Mouse (Mus musculus): ENCODE results near the gene Syne1.

Gene Syne1

DNA sequence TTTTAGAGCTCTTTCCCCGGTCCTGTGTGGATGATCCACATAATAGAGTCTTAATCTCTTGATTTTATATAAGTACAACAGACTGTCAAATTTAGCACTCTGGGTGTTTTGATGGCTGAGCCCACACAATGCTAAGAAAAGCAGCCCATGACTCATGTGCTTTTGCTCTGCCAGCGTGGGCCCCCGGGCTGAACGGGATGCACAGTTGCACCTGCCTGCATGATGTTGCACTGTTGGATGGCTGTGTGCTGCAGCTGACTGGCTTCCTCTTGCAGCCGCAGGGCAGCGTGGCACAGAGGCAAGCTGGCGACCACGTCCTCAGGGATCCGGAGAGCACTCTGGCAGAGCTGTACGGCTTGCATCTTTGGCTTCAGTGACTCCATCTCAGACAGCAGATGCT is 347.4 kb downstream of the Syne1 start:
- no peak for DNase-seq (ENCODE audit: low read depth)

- DNase-seq (ENCODE audit: low read depth) = peak; percentile 69
These were observed 353.9 kb downstream of the Syne1 start for GRCm38 (mm10) chr10:5197356-5197755.

DNA sequence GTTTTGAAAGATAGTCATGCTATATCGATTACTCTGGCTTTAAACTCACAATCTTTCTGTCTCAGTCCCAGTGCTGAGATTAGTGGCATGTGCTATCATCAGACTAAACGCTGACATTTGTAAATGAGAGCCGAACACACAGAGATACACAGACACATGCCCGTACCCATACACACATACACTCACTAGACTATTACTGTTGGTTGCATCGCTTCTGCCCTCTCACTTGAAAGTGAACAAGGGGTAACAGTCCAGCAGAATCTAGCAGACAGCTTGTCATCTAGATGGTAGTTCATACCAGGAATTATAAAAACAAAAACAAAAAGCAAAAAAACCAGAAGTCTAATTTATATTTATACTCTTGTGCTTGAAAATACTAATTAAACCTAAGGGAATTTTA is 355.0 kb downstream of the Syne1 start:
- DNase-seq (ENCODE audit: low read depth) = no peak

DNA sequence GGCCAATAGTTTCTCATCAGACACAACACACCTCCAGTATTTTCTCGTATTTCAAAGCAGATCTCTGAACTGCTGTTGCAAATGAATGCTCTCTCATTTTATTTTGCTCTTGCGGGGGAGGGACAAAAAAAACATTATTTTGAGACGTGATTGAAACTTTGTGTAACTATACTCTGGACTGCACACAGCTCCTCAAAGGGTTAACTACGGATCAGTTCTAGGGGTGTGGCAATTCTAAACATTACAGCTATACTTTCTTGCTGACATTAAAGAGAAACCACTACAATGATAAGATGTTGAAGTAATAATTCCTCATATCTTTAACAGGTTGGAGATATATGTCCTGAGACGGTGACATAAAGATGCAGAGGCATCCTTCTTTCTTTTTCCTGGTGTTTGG is 356.0 kb downstream of the Syne1 start:
- DNase-seq (ENCODE audit: low read depth) = no peak

- DNase-seq (ENCODE audit: low read depth) = peak; percentile 90
These were observed 356.5 kb downstream of the Syne1 start for GRCm38 (mm10) chr10:5194671-5195234.

DNA sequence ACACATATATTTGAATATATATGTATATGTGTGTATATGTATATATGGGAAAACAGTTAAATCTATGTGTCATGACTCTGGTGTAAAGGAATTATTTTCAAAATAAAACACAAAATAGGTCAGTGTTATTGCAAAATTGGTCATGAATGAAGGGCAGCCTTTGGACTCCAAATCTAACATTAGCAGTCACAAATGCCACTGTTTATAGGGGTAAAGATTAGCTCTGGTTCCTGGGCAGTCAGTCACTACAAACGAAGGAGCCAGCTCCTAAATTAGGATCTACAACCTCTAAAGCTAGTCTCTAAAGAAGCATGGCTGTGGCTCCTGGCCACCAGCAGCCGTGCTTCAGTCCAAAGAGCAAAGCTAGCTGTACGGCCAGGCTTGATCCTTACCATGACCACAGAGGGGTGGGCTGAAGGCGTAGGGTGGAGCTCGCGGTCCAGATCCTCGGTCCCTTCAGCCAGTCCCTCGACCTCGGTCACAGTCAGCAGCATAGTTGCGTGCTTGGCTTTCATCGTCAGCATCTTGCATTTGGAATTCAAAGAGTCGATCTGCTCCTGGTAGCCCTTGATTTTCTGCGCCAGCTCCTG is 357.1 kb downstream of the Syne1 start:
- no peak for DNase-seq (ENCODE audit: low read depth)

DNA sequence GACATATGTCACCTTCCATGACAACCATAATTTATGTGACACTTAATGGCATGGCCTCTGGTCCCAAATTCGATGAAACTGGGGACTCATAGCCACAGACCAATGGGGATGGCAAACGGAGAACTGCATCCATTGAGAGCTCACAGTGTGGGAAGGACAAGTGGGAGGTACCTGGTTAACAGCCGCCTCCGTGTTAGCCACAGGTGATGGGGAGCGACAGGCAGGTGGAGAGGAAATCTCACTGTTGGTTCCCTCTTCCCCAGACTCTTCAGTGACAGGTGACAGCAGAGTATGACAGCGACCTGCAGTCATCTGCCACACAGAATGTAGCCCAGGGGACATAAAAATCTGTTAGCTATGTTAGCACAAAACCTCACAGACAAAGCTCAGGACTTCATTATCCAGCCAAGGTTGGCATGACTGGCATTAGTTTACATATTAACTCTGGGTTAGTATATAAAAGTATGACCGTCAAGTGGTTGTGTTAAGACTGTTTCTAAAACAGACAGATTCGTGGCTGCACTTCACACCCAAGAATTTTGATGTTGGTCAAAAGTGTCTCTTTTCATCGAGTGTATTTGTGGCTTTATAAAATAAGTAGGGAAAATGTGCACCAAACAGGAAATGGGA is 358.3 kb downstream of the Syne1 start:
- DNase-seq (ENCODE audit: low read depth) = no peak

GRCm38 (mm10) chr10:5190756-5191155 is 360.5 kb downstream of the Syne1 start:
- DNase-seq (ENCODE audit: low read depth) = no peak

- DNase-seq (ENCODE audit: low read depth) = no peak
These were observed 362.4 kb downstream of the Syne1 start for GRCm38 (mm10) chr10:5188890-5189289.

- no peak for DNase-seq (ENCODE audit: low read depth)
These were observed 365.9 kb downstream of the Syne1 start for GRCm38 (mm10) chr10:5185156-5186083.

- DNase-seq (ENCODE audit: low read depth) = no peak
These were observed 369.5 kb downstream of the Syne1 start for GRCm38 (mm10) chr10:5181771-5182176.

DNA sequence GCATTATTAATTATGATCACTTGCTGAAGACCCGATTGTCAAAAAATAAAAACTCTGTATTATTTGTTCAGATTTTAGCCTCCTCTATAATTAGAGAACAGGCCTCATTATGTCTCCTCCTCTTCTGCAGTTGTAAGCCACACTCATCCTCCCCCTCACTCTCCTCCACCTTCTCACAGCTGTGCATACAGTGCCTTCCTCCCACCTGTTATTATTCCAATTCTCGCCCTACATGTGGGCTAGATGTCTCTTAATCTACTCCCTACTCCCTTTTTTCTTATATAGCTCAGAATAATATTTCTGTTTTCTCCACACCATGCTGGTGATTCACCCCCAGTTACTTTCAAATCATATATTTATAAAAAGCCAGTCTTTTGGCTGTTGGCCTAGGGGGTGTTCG is 371.4 kb downstream of the Syne1 start:
- DNase-seq (ENCODE audit: low read depth) = no peak

- no peak for DNase-seq (ENCODE audit: low read depth)
These were observed 373.8 kb downstream of the Syne1 start for GRCm38 (mm10) chr10:5177446-5178015.

GRCm38 (mm10) chr10:5176371-5176770 is 374.9 kb downstream of the Syne1 start:
- DNase-seq (ENCODE audit: low read depth) = no peak

- no peak for DNase-seq (ENCODE audit: low read depth)
These were observed 380.9 kb downstream of the Syne1 start for GRCm38 (mm10) chr10:5170425-5170824.

GRCm38 (mm10) chr10:5167481-5167880 is 383.8 kb downstream of the Syne1 start:
- no peak for DNase-seq (ENCODE audit: low read depth)

DNA sequence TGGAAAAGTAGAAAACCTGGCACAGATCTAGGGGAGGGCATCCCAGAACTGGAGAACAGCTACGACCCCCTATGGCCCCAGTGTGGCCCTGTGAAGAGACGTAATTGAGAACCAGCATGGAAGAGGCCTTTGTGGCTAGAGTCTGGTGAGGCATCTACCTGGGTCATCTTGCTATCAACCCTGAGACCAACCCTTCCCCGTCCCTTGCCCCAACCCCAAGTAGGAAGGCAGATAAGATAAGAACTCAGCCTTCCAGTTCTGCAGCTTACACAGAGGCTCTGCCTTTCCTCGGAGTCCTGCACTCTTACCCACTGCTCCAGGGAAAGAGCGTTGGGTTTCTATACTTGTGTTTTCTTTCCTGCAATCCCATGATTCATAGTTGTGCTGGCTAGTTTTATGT is 385.8 kb downstream of the Syne1 start:
- no peak for DNase-seq (ENCODE audit: low read depth)

DNA sequence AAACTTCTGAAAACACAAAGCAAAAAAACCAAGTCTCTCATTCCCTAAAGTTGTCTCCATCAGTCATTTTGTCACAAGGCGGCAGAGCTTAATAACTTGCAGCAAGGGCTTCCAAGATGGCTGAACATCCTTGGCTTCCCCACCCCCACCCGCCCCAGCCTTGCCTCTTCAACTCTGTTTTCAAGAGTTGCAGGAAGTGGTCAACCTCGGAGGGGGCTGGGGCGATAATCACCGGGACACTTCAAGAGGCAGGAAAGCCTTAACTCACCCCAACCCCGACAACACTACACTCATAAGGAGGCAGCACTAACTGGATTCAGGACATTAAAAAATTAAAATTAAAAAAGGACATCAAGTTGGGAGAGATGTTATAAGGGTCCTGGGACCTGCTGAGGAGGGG is 387.5 kb downstream of the Syne1 start:
- peak; percentile 43 for DNase-seq (ENCODE audit: low read depth)

DNA sequence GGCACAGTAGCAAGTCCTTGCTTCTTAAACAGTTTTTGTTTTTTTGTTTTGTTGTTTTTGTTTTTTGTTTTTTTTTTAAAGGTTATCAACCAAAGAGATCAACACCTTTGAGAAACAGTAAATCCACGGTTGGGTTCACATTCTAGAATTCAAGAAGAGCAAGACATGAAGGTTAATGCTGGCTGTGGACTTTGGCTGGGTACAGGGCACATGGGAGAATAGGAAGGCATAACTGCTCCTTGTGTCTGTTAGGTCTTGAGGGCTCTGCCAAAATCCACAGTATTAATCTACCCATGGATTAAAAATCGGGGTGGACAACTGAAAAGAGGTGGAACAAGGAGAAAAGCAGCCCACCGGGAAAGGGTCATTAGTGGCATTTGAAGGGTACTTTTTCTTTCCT is 388.0 kb downstream of the Syne1 start:
- no peak for DNase-seq (ENCODE audit: low read depth)

DNA sequence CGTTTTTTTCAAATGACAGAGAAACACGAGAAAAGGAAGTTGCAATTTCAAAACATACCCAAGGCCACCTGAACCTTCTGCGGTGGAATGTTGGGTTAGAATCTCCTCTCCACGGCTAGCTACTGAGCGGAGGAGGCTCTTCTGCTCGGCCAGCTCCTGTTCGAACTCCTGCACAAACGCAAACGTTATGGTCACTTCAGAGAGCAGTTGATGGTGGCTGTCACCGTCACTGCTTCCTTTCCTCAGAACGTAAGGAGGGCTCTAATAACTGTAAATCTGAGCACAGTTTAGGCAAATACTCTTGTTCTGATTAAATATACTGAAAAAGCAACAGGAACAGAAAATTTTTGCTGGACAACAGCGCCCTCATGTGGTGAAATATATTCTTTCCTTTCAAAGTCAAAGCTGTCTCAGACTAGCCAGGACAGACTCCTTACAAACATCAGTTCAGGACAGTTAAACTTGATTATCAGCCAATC is 389.8 kb downstream of the Syne1 start:
- DNase-seq (ENCODE audit: low read depth) = peak; percentile 83

DNA sequence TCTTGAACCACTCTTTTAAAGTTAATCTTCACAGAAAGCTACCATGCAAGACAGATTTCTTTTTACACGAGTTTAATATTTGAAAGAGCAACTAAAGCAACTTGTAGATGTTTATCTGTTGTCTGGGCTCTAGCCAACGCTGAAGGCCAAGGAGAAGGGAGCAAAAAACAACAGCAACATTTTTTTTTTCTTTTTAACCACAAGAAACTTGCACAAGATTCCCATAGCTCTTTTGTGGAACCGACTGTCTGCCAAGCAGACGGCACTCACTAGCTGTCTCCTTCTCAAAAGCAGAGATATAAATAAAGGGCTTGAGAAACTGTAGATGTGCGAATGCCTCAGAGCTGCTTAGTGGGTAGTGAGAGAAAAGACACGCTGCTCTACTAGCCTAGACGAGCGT is 391.6 kb downstream of the Syne1 start:
- DNase-seq (ENCODE audit: low read depth) = no peak

DNA sequence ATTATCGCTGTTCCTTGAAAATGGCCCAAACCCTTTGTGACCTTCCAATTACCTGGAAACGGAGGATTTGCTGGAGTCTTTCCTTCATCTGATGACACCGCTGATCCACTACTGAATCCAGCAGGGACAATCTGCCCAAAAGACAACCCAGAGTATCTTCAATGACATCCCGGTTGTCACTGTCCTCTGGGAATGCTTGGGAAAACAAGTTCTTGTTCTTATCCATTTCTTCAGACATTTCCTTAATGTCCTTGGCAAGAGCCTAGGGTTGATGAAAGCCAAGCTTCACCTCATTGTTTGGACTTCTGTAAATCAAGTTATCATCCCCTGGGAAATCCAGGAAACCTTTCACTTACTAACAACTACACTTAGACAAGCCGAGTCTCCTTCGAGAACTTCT is 398.2 kb downstream of the Syne1 start:
- DNase-seq (ENCODE audit: low read depth) = no peak

All from naive thymus-derived CD4-positive, alpha-beta T cell, adult 2 months (primary cell).